Mouse (Mus musculus) kidney, postnatal 0 days (tissue): ENCODE data around the gene Atxn7l1. TPM values are rescaled to one million over a fixed set of nuclear protein-coding genes. Genes with fewer than 3 reads are reported as not detected.

Experiments
- ATAC-seq: fragments of 200-750 bp; cut with Nextera tagmentation; replicated peaks from 2 replicates; pipeline ENCODE4 v1.8.0; 2017; ENCODE audit warnings: low read depth, moderate number of reproducible peaks, moderate TSS enrichment, moderate library complexity; ENCODE audit not compliant: low FRiP score
- DNase-seq: peaks from one replicate; pipeline ENCODE4 v3.0.0-alpha.2; 2016; ENCODE audit warnings: low spot score
- H3K27ac ChIP-seq: fragments of 300-500 bp; sonication (generic); 2 replicates; pipeline ENCODE4 v1.5.1; 2014; ENCODE audit warnings: mild to moderate bottlenecking
- H3K27me3 ChIP-seq: fragments of 300-500 bp; sonication (generic); 2 replicates; pipeline ENCODE4 v1.6.1; 2014; ENCODE audit warnings: low read length, mixed read lengths; ENCODE audit not compliant: insufficient read depth
- H3K36me3 ChIP-seq: fragments of 300-500 bp; sonication (generic); 2 replicates; pipeline ENCODE4 v1.6.1; 2014; ENCODE audit warnings: low read length, mixed read lengths; ENCODE audit not compliant: insufficient read depth
- H3K4me1 ChIP-seq: fragments of 300-500 bp; sonication (generic); replicated peaks from 2 replicates; pipeline ENCODE4 v1.6.1; 2014; ENCODE audit warnings: antibody characterized with exemption, low read length, mixed read lengths; ENCODE audit not compliant: insufficient read depth
- H3K4me2 ChIP-seq: fragments of 300-500 bp; sonication (generic); 2 replicates; pipeline ENCODE4 v1.6.1; 2014; ENCODE audit warnings: mild to moderate bottlenecking, low read length, moderate library complexity, mixed read lengths
- H3K4me3 ChIP-seq: fragments of 300-500 bp; sonication (generic); replicated peaks from 2 replicates; pipeline ENCODE4 v1.5.1; 2014; ENCODE audit warnings: low read depth, low read length
- H3K9ac ChIP-seq: fragments of 300-500 bp; sonication (generic); 2 replicates; pipeline ENCODE4 v1.6.1; 2014; ENCODE audit warnings: low read depth, low read length
- H3K9me3 ChIP-seq: fragments of 300-500 bp; sonication (generic); replicated peaks from 2 replicates; pipeline ENCODE4 v1.6.1; 2016; ENCODE audit warnings: low read length, inconsistent platforms, mixed read lengths
- CTCF ChIP-seq: IDR thresholded peaks from 2 replicates; pipeline ENCODE4 v1.5.1; 2016; ENCODE audit warnings: antibody characterized with exemption, low read depth, mild to moderate bottlenecking, moderate library complexity
- WGBS: fragments of 180-500 bp; shearing (Covaris S2); extraction: QIAGEN DNeasy Blood & Tissue Kit; methylation state at CpG from one replicate; pipeline ENCODE4 v1.1.7; 2014; 5-methylcytosine and 5-hydroxymethylcytosine counted together
- polyA plus RNA-seq: library from polyadenylated mRNA; unstranded; fragments of >200 nt; fragmentation: Nextera tagmentation; extraction: Ambion mirVana; gene quantifications from 2 replicates; pipeline ENCODE4 v1.2.1, GENCODE M21; 2015

Gene Atxn7l1
- polyA plus RNA-seq, 1 experiment from 2014 or later: 9.3 TPM

GRCm38 (mm10) chr12:33411580-33412151 is 264.2 kb downstream of the Atxn7l1 start:
- WGBS: 49% methylated on average over 6 of the region's 6 CpGs
- ATAC-seq: no peak
- peak; percentile 27 for DNase-seq
- peak; percentile 53; the same call in 1 of the 2 replicates for TF ChIP-seq CTCF
- Histone ChIP-seq H3K27me3 (no peaks in the 10 kb centered on the region), H3K4me3 (no peak overlapping the region), H3K27ac (no peak overlapping the region), H3K9ac (no peak overlapping the region), H3K9me3 (no peaks in the 10 kb centered on the region), H3K36me3 (no peaks in the 10 kb centered on the region), H3K4me1 (no peaks in the 10 kb centered on the region), H3K4me2 (no peak overlapping the region)

Other genes starting within 250 kb of the Atxn7l1 start
- 174 and 179 TPM in 2 replicates for gene Sypl, start 193.8 kb upstream of the Atxn7l1 start, polyA plus RNA-seq
- not detected in 2 replicates for gene Cdhr3, start 54.8 kb upstream of the Atxn7l1 start, polyA plus RNA-seq
- 0.96 and 1.6 TPM in 2 replicates for gene Efcab10, start 247.2 kb downstream of the Atxn7l1 start, polyA plus RNA-seq